Mouse (Mus musculus) heart, adult 2 months (tissue): ENCODE measurements at regions not wholly inside any gene's neighbourhood (a gene's known extent, or its start where the extent isn't known, plus 50 kb on each side); places are given as distances from the start of the nearest gene placed in this dataset.

Experiments used
- CTCF ChIP-seq: fragments of 200-600 bp; IDR thresholded peaks from 2 replicates; pipeline ENCODE4 v1.8.1; 2022; ENCODE audit warnings: antibody characterized with exemption, mild to moderate bottlenecking, moderate library complexity
- POLR2A ChIP-seq: fragments of 200-500 bp; IDR thresholded peaks from 2 replicates; pipeline ENCODE4 v1.6.1; 2011; ENCODE audit warnings: mild to moderate bottlenecking, low read depth, low read length, control low read depth; ENCODE audit not compliant: insufficient read depth

DNA sequence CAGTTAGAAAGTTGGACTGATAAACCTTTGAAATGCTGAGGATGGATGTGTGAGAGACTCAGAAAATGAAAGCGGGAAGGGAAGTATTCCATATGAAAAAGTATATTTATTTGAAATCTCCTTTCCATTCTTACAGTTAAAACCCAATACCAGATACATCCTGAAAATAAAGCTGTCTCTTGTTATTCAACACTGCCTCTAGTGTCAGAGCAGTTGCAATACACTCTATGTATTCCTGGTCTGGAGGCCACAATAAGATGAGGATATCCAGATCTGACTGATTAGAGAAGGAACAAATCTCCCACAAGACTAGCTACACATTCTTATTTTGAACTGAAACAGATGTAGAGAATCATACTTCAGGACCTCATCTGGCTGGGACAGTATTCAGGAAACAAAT is 78.5 kb upstream of the Zdhhc15 start:
- TF ChIP-seq CTCF: peak; percentile 60
- TF ChIP-seq POLR2A: no peak
